Mouse (Mus musculus): ENCODE results near the gene Myo10. TPM values are rescaled to one million over a fixed set of nuclear protein-coding genes. Genes with fewer than 3 reads are reported as not detected.

Gene Myo10
- polyA plus RNA-seq, 1 experiment: 26.1 TPM

- H3K36me3 ChIP-seq (ENCODE audit: control insufficient read depth, insufficient read depth, low read length): no peaks in the 10 kb centered on the region
- H3K4me3 ChIP-seq (ENCODE audit: control insufficient read depth, insufficient read depth, low read length): no peak overlapping the region
- H3K27ac ChIP-seq (ENCODE audit: control insufficient read depth, insufficient read depth, low read length): no peak overlapping the region; the same call in 1 of the 2 replicates
- H3K4me1 ChIP-seq (replicated peaks; ENCODE audit: control insufficient read depth, insufficient read depth, low read length): peaks cover 25% of the 10 kb centered on the region
- WGBS: 78% methylated on average over 6 of the region's 6 CpGs
- DNase-seq: no peak
- TF ChIP-seq CTCF (IDR thresholded peaks at IDR 0.05; ENCODE audit: borderline replicate concordance, control insufficient read depth, extremely low read depth, insufficient read depth, low read length, poor library complexity) (no peak), POLR2A (IDR thresholded peaks at IDR 0.05; ENCODE audit: control insufficient read depth, extremely low read depth, insufficient read depth, low read length, poor library complexity) (no peak)
- no peaks in the 10 kb centered on the region for H3K27me3 ChIP-seq (ENCODE audit: control insufficient read depth, insufficient read depth, low read length)
Measured at GRCm38 (mm10) chr15:25582055-25582454, 40.3 kb upstream of the Myo10 start.

GRCm38 (mm10) chr15:25583361-25583760 lies 39.0 kb upstream of the Myo10 start:
- H3K27me3 ChIP-seq (ENCODE audit: control insufficient read depth, insufficient read depth, low read length): no peaks in the 10 kb centered on the region
- no peak overlapping the region for H3K27ac ChIP-seq (ENCODE audit: control insufficient read depth, insufficient read depth, low read length)
- WGBS: 97% methylated on average over 8 of the region's 8 CpGs
- H3K36me3 ChIP-seq (ENCODE audit: control insufficient read depth, insufficient read depth, low read length): no peaks in the 10 kb centered on the region
- H3K4me3 ChIP-seq (ENCODE audit: control insufficient read depth, insufficient read depth, low read length): no peak overlapping the region
- no peak for DNase-seq
- H3K4me1 ChIP-seq (replicated peaks; ENCODE audit: control insufficient read depth, insufficient read depth, low read length): peaks cover 25% of the 10 kb centered on the region
- TF ChIP-seq CTCF (IDR thresholded peaks at IDR 0.05; ENCODE audit: borderline replicate concordance, control insufficient read depth, extremely low read depth, insufficient read depth, low read length, poor library complexity) (no peak), POLR2A (IDR thresholded peaks at IDR 0.05; ENCODE audit: control insufficient read depth, extremely low read depth, insufficient read depth, low read length, poor library complexity) (no peak)

DNA sequence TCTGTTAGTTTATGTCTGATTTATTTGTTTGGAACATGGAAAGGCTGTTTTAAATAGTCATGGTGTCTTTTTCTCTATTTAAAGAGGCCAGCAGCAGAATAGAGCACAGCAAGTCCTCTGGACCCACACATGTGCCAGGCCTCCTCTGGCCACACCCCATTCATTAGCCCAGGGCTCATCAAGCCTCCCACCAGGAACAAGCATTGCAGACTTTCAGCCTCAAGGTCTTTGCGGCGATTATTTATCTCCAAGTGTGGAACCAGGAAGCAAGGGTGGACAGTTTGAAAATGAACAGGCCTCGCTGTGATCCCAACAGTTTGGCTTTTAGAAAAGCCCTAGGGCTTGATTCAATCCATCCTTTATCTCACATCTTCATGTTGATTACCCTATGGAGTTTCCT lies 35.5 kb upstream of the Myo10 start:
- no peaks in the 10 kb centered on the region for H3K36me3 ChIP-seq (ENCODE audit: control insufficient read depth, insufficient read depth, low read length)
- H3K4me1 ChIP-seq (replicated peaks; ENCODE audit: control insufficient read depth, insufficient read depth, low read length): peaks cover 21% of the 10 kb centered on the region
- no peak for DNase-seq
- TF ChIP-seq POLR2A (IDR thresholded peaks at IDR 0.05; ENCODE audit: control insufficient read depth, extremely low read depth, insufficient read depth, low read length, poor library complexity) (no peak), CTCF (IDR thresholded peaks at IDR 0.05; ENCODE audit: borderline replicate concordance, control insufficient read depth, extremely low read depth, insufficient read depth, low read length, poor library complexity) (no peak)
- no peak overlapping the region for H3K4me3 ChIP-seq (ENCODE audit: control insufficient read depth, insufficient read depth, low read length)
- no peaks in the 10 kb centered on the region for H3K27me3 ChIP-seq (ENCODE audit: control insufficient read depth, insufficient read depth, low read length)
- WGBS: 92% methylated on average over 3 of the region's 3 CpGs
- H3K27ac ChIP-seq (ENCODE audit: control insufficient read depth, insufficient read depth, low read length): no peak overlapping the region

- H3K4me1 ChIP-seq (replicated peaks; ENCODE audit: control insufficient read depth, insufficient read depth, low read length): peaks cover 26% of the 10 kb centered on the region
- no peak for DNase-seq
- TF ChIP-seq POLR2A (IDR thresholded peaks at IDR 0.05; ENCODE audit: control insufficient read depth, extremely low read depth, insufficient read depth, low read length, poor library complexity) (no peak), CTCF (IDR thresholded peaks at IDR 0.05; ENCODE audit: borderline replicate concordance, control insufficient read depth, extremely low read depth, insufficient read depth, low read length, poor library complexity) (no peak)
- no peaks in the 10 kb centered on the region for H3K36me3 ChIP-seq (ENCODE audit: control insufficient read depth, insufficient read depth, low read length)
- H3K27ac ChIP-seq (ENCODE audit: control insufficient read depth, insufficient read depth, low read length): no peak overlapping the region
- WGBS: 95% methylated on average over 8 of the region's 8 CpGs
- no peaks in the 10 kb centered on the region for H3K27me3 ChIP-seq (ENCODE audit: control insufficient read depth, insufficient read depth, low read length)
- no peak overlapping the region for H3K4me3 ChIP-seq (ENCODE audit: control insufficient read depth, insufficient read depth, low read length)
Measured at GRCm38 (mm10) chr15:25587943-25588342, 34.4 kb upstream of the Myo10 start.

- no peak overlapping the region for H3K4me3 ChIP-seq (ENCODE audit: control insufficient read depth, insufficient read depth, low read length)
- WGBS: 97% methylated on average over 11 of the region's 11 CpGs
- no peaks in the 10 kb centered on the region for H3K36me3 ChIP-seq (ENCODE audit: control insufficient read depth, insufficient read depth, low read length)
- no peak for TF ChIP-seq CTCF (IDR thresholded peaks at IDR 0.05; ENCODE audit: borderline replicate concordance, control insufficient read depth, extremely low read depth, insufficient read depth, low read length, poor library complexity)
- TF ChIP-seq POLR2A (IDR thresholded peaks at IDR 0.05; ENCODE audit: control insufficient read depth, extremely low read depth, insufficient read depth, low read length, poor library complexity): no peak
- no peaks in the 10 kb centered on the region for H3K27me3 ChIP-seq (ENCODE audit: control insufficient read depth, insufficient read depth, low read length)
- peaks cover 27% of the 10 kb centered on the region for H3K4me1 ChIP-seq (replicated peaks; ENCODE audit: control insufficient read depth, insufficient read depth, low read length)
- no peak overlapping the region for H3K27ac ChIP-seq (ENCODE audit: control insufficient read depth, insufficient read depth, low read length)
- DNase-seq: no peak
Measured at GRCm38 (mm10) chr15:25589318-25589902, 32.9 kb upstream of the Myo10 start.

- H3K27me3 ChIP-seq (ENCODE audit: control insufficient read depth, insufficient read depth, low read length): no peaks in the 10 kb centered on the region
- peaks cover 27% of the 10 kb centered on the region for H3K4me1 ChIP-seq (replicated peaks; ENCODE audit: control insufficient read depth, insufficient read depth, low read length)
- 98% methylated on average over 5 of the region's 5 CpGs for WGBS
- no peak overlapping the region for H3K27ac ChIP-seq (ENCODE audit: control insufficient read depth, insufficient read depth, low read length)
- no peak for DNase-seq
- H3K36me3 ChIP-seq (ENCODE audit: control insufficient read depth, insufficient read depth, low read length): no peaks in the 10 kb centered on the region
- TF ChIP-seq CTCF (IDR thresholded peaks at IDR 0.05; ENCODE audit: borderline replicate concordance, control insufficient read depth, extremely low read depth, insufficient read depth, low read length, poor library complexity) (no peak), POLR2A (IDR thresholded peaks at IDR 0.05; ENCODE audit: control insufficient read depth, extremely low read depth, insufficient read depth, low read length, poor library complexity) (no peak)
- no peak overlapping the region for H3K4me3 ChIP-seq (ENCODE audit: control insufficient read depth, insufficient read depth, low read length)
Measured at GRCm38 (mm10) chr15:25589916-25590315, 32.4 kb upstream of the Myo10 start.

GRCm38 (mm10) chr15:25590891-25591290 lies 31.4 kb upstream of the Myo10 start:
- Histone ChIP-seq H3K27me3 (ENCODE audit: control insufficient read depth, insufficient read depth, low read length) (no peaks in the 10 kb centered on the region), H3K4me3 (ENCODE audit: control insufficient read depth, insufficient read depth, low read length) (no peak overlapping the region), H3K27ac (ENCODE audit: control insufficient read depth, insufficient read depth, low read length) (peak overlapping the region; percentile 88; the same call in 1 of the 2 replicates), H3K36me3 (ENCODE audit: control insufficient read depth, insufficient read depth, low read length) (no peaks in the 10 kb centered on the region), H3K4me1 (replicated peaks; ENCODE audit: control insufficient read depth, insufficient read depth, low read length) (peaks cover 27% of the 10 kb centered on the region)
- DNase-seq: peak; percentile 64
- no peak for TF ChIP-seq POLR2A (IDR thresholded peaks at IDR 0.05; ENCODE audit: control insufficient read depth, extremely low read depth, insufficient read depth, low read length, poor library complexity)
- TF ChIP-seq CTCF (IDR thresholded peaks at IDR 0.05; ENCODE audit: borderline replicate concordance, control insufficient read depth, extremely low read depth, insufficient read depth, low read length, poor library complexity): no peak
- 42% methylated on average over 7 of the region's 7 CpGs for WGBS
